Mouse (Mus musculus): ENCODE data around the gene Trim30d. TPM values are rescaled to one million over a fixed set of nuclear protein-coding genes. Genes with fewer than 3 reads are reported as not detected.

Trim30d gene
- polyA plus RNA-seq (2012; rRNA removed; ENCODE audit: low replicate concordance) = 2.2 and 8.1 TPM in 2 replicates

DNA sequence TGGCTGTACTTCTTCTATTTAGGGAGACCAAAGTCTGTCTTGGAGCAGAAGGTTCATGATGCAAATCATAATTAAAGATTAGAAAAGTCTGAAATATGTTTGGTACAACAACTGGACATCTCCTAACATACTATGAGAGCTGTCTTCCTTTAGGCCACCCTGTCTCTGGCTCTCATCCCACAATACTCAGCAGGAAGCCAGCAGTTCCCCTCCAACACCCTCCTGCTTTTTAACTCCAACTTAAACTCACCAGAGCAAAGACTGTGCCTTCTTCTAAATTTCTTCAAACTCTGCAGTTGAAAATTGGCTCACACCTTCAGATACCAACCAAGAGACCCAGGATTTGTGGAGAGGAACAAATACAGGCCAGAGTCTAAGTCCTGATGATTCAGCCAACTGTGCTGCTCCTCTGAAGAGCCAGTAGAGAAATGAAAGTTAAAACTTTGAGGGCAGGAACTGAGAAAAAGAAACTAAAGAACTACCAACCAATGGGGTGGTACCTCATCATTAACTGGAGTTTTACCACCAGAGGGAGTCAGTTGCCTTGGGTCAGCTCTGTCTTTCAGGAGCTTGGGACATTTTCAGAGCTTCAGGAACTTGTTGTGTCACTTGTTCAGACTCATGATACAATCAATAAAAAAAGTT lies at the start of gene Trim30d:
Gene Trim30d (minus strand): TSS at position 429 of the 645 bp plus-strand sequence.

DNA sequence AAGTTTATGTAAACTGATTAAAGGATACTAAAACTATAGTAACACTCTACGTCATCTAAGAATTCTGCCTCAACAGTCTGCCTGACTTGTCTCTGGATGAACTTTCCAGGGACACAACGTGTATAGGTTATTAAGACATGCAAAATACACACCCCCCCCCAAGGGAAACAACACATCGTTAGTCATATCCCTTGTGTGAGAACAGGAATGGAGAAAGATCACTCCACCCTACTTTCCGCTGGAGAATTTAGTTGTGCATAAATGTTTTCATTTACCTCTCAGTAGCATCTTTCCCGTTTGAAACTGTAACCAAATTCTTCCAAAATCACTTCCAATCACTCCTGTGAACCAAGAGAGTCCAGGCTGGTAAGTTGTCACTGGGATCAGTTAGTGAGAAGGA lies 42.2 kb upstream of the Trim30d start, which contains the start of gene Olfr651:
Gene Olfr651 (plus strand): TSS at position 301 of the 400 bp plus-strand sequence.

DNA sequence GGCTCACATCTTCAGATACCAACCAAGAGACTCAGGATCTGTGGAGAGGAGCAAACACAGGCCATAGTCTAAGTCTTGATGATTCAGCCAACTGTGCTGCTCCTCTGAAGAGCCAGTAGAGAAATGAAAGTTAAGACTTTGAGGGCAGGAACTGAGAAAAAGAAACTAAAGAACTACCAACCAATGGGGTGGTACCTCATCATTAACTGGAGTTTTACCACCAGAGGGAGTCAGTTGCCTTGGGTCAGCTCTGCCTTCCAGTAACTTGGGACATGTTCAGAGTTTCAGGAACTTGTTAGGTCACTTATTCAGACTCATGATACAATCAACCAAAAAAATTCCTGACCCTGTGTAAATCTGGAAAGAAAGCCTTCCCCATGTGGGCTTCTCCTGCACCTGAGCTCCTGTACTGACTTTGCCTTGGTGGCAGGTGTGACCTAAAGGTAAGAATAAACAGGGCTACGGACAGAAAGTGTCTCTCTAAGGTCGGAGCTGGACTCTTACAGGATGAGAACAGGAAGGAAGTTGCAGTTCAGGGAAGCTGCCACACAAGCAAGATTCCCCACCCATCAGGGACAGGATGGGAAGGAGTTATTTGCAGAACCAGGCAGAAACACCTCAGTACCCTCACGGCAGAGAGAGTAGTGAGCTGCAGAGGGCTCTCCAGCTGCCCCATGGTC lies 42.4 kb downstream of the Trim30d start, which contains the start of gene Trim30a:
Gene Trim30a (minus strand): TSS at position 129 of the 680 bp plus-strand sequence.

Other genes with a start within 250 kb of the Trim30d start
- 0.94 and 2.2 TPM in 2 replicates for gene Trim5, start 219.8 kb downstream of the Trim30d start, polyA plus RNA-seq (2012; rRNA removed; ENCODE audit: low replicate concordance)
- 5.0 and 10.4 TPM in 2 replicates for gene Trim12a, start 192.4 kb downstream of the Trim30d start, polyA plus RNA-seq (2012; rRNA removed; ENCODE audit: low replicate concordance)
- 3.1 and 4.1 TPM in 2 replicates for gene Trim34b, start 178.4 kb downstream of the Trim30d start, polyA plus RNA-seq (2012; rRNA removed; ENCODE audit: low replicate concordance)
- 3.1 and 6.3 TPM in 2 replicates for gene Trim12c, start 154.5 kb downstream of the Trim30d start, polyA plus RNA-seq (2012; rRNA removed; ENCODE audit: low replicate concordance)
- gene Trim30b, start 138.0 kb downstream of the Trim30d start, polyA plus RNA-seq (2012; rRNA removed; ENCODE audit: low replicate concordance) = 0.74 and 1.5 TPM in 2 replicates
- gene Trim30c, start 107.0 kb downstream of the Trim30d start, polyA plus RNA-seq (2012; rRNA removed; ENCODE audit: low replicate concordance) = 0.27 and 0.29 TPM in 2 replicates
- 5.6 and 13.5 TPM in 2 replicates for gene Trim30a, start 42.7 kb downstream of the Trim30d start, polyA plus RNA-seq (2012; rRNA removed; ENCODE audit: low replicate concordance)
- not detected in 2 replicates for gene Olfr651, start 42.3 kb upstream of the Trim30d start, polyA plus RNA-seq (2012; rRNA removed; ENCODE audit: low replicate concordance)
- gene Olfr652, start 53.1 kb upstream of the Trim30d start, polyA plus RNA-seq (2012; rRNA removed; ENCODE audit: low replicate concordance) = not detected in 2 replicates
- not detected in 2 replicates for gene Olfr653, start 69.5 kb upstream of the Trim30d start, polyA plus RNA-seq (2012; rRNA removed; ENCODE audit: low replicate concordance)
- gene Olfr654, start 79.2 kb upstream of the Trim30d start, polyA plus RNA-seq (2012; rRNA removed; ENCODE audit: low replicate concordance) = not detected in 2 replicates
- not detected in 2 replicates for gene Olfr655, start 93.9 kb upstream of the Trim30d start, polyA plus RNA-seq (2012; rRNA removed; ENCODE audit: low replicate concordance)
- gene Olfr656, start 106.1 kb upstream of the Trim30d start, polyA plus RNA-seq (2012; rRNA removed; ENCODE audit: low replicate concordance) = not detected in 2 replicates
- gene Olfr657, start 116.9 kb upstream of the Trim30d start, polyA plus RNA-seq (2012; rRNA removed; ENCODE audit: low replicate concordance) = not detected in 2 replicates
- not detected in 2 replicates for gene Olfr658, start 139.5 kb upstream of the Trim30d start, polyA plus RNA-seq (2012; rRNA removed; ENCODE audit: low replicate concordance)
- not detected in 2 replicates for gene Olfr659, start 158.9 kb upstream of the Trim30d start, polyA plus RNA-seq (2012; rRNA removed; ENCODE audit: low replicate concordance)
- gene Olfr661, start 178.7 kb upstream of the Trim30d start, polyA plus RNA-seq (2012; rRNA removed; ENCODE audit: low replicate concordance) = not detected in 2 replicates

Measured in mammary gland, adult 2 months (tissue).